ENCODE assay signal across 8 mouse cellular contexts in genomic region chr12:112717140-112717539, GRCm38 (mm10). TPM values are rescaled to one million over a fixed set of nuclear protein-coding genes. Genes with fewer than 3 reads are reported as not detected.
DNase-seq lines count a peak whose midpoint lies in the region; ATAC-seq and TF ChIP-seq lines count a peak whose summit lies in the region.

No protein-coding gene starts in this region.

- H3K4me2 ChIP-seq in embryonic facial prominence, embryonic 11.5 days (ENCODE audit: low read depth, low read length), result no peak overlapping the region

- WGBS in cerebellum, adult 2 months, result 42% methylated on average over 7 of the region's 7 CpGs
- 29% methylated on average over 7 of the region's 7 CpGs for WGBS in embryonic facial prominence, embryonic 11.5 days

- no peaks in the 10 kb centered on the region for H3K27me3 ChIP-seq in cerebellum, adult 2 months (ENCODE audit: control insufficient read depth, insufficient read depth, low read length)
- peaks cover 6% of the 10 kb centered on the region for H3K27me3 ChIP-seq in embryonic facial prominence, embryonic 11.5 days (ENCODE audit: control insufficient read depth, insufficient read depth, low read length)

- TF ChIP-seq CTCF in cerebellum, adult 2 months (IDR thresholded peaks at IDR 0.05; ENCODE audit: borderline replicate concordance, insufficient read depth, low read depth, low read length), result peak; percentile 61

- H3K36me3 ChIP-seq in embryonic facial prominence, embryonic 11.5 days (replicated peaks; ENCODE audit: control insufficient read depth, insufficient read depth, low read depth, low read length), result no peaks in the 10 kb centered on the region

- TF ChIP-seq POLR2A in cerebellum, adult 2 months (IDR thresholded peaks at IDR 0.05; ENCODE audit: borderline replicate concordance, insufficient read depth, low read length), result no peak

- no peak for ATAC-seq in embryonic facial prominence, embryonic 11.5 days (replicated peaks; ENCODE audit: insufficient number of reproducible peaks, low FRiP score, low TSS enrichment, low read depth)

- H3K9ac ChIP-seq in embryonic facial prominence, embryonic 11.5 days (replicated peaks; ENCODE audit: low read length), result no peak overlapping the region

- no peaks in the 10 kb centered on the region for H3K9me3 ChIP-seq in embryonic facial prominence, embryonic 11.5 days (replicated peaks; ENCODE audit: control insufficient read depth, low read length)

- H3K4me1 ChIP-seq in cerebellum, adult 2 months (ENCODE audit: control insufficient read depth, insufficient read depth, low read length), result peaks cover 10% of the 10 kb centered on the region
- H3K4me1 ChIP-seq in embryonic facial prominence, embryonic 11.5 days (ENCODE audit: control insufficient read depth, insufficient read depth, low read length), result peaks cover 4% of the 10 kb centered on the region; the same call in 1 of the 2 replicates

- no peak for DNase-seq in cerebellum, adult 2 months
- no peak for DNase-seq in cerebellum, postnatal 36 days
- peak; percentile 68 to 69 for DNase-seq in layer of hippocampus, postnatal 10 days (ENCODE audit: low spot score in 2 of 2)
- DNase-seq in layer of hippocampus, adult 11-12 months (ENCODE audit: low spot score), result no peak
- peak; percentile 82 for DNase-seq in MEL-GATA-1-ER (ENCODE audit: extremely low read depth, low read depth)
- peak; percentile 71 for DNase-seq in embryonic facial prominence, embryonic 11.5 days (ENCODE audit: low spot score)
- peak; percentile 63 for DNase-seq in lung, postnatal 14 days
- peak; percentile 64 to 67 for DNase-seq in thymus, postnatal 36 days

- H3K4me3 ChIP-seq in cerebellum, adult 2 months (replicated peaks; ENCODE audit: insufficient read depth, low read depth, low read length), result no peak overlapping the region
- H3K4me3 ChIP-seq in embryonic facial prominence, embryonic 11.5 days (ENCODE audit: low read depth, low read length), result no peak overlapping the region

- H3K27ac ChIP-seq in cerebellum, adult 2 months (ENCODE audit: insufficient read depth, low read length), result no peak overlapping the region
- no peak overlapping the region for H3K27ac ChIP-seq in embryonic facial prominence, embryonic 11.5 days (replicated peaks; ENCODE audit: low read depth, low read length)

RNA-seq across cellular contexts. Expression of gene Cep170b, which starts 3.1 kb away (rescaled TPM):
- 102 and 107 TPM in 2 replicates for polyA plus RNA-seq in cerebellum, adult 2 months (2012; rRNA removed)
- 100 to 1,000 TPM; 180 to 199 TPM for total RNA-seq in layer of hippocampus, postnatal 10 days (2021)
- polyA plus RNA-seq in embryonic facial prominence, embryonic 11.5 days (2014; fragmentation: Nextera tagmentation; extraction: Ambion mirVana), result 5.3 and 8.0 TPM in 2 replicates

RNA-seq across cellular contexts. Expression of gene Zbtb42, which starts 38.5 kb away (rescaled TPM):
- polyA plus RNA-seq in cerebellum, adult 2 months (2012; rRNA removed), result 1.5 and 1.8 TPM in 2 replicates
- total RNA-seq in layer of hippocampus, postnatal 10 days (2021), result under 1 TPM; 0.33 to 0.80 TPM
- polyA plus RNA-seq in embryonic facial prominence, embryonic 11.5 days (2014; fragmentation: Nextera tagmentation; extraction: Ambion mirVana), result 2.3 and 2.6 TPM in 2 replicates

RNA-seq across cellular contexts. Expression of gene Akt1, which starts 42.5 kb away (rescaled TPM):
- polyA plus RNA-seq in cerebellum, adult 2 months (2012; rRNA removed), result 163 and 177 TPM in 2 replicates
- total RNA-seq in layer of hippocampus, postnatal 10 days (2021), result 100 to 1,000 TPM; 182 to 185 TPM
- 68.3 and 99.2 TPM in 2 replicates for polyA plus RNA-seq in embryonic facial prominence, embryonic 11.5 days (2014; fragmentation: Nextera tagmentation; extraction: Ambion mirVana)

RNA-seq across cellular contexts. Expression of gene Pld4, which starts 43.3 kb away (rescaled TPM):
- polyA plus RNA-seq in cerebellum, adult 2 months (2012; rRNA removed), result 6.7 and 7.8 TPM in 2 replicates
- 10 to 100 TPM in 1 of 2 experiments, 1 to 10 TPM in 1; 9.2 to 11.7 TPM for total RNA-seq in layer of hippocampus, postnatal 10 days (2021)
- polyA plus RNA-seq in embryonic facial prominence, embryonic 11.5 days (2014; fragmentation: Nextera tagmentation; extraction: Ambion mirVana), result 3.4 and 6.5 TPM in 2 replicates

Comparison
In these comparisons a context has a peak if more than half of its experiments do, and no peak if none do; other contexts are left out.
1. DNase-seq: peak in layer of hippocampus, postnatal 10 days (2 of 2), MEL-GATA-1-ER (single experiment), embryonic facial prominence, embryonic 11.5 days (single experiment), lung, postnatal 14 days (single experiment) and thymus, postnatal 36 days (2 of 2); none in cerebellum, adult 2 months (0 of 2), cerebellum, postnatal 36 days (0 of 2) and layer of hippocampus, adult 11-12 months (single experiment).
2. RNA of gene Cep170b, which starts 3.1 kb away (polyA plus RNA-seq): 102 to 107 TPM in cerebellum, adult 2 months; 5.3 to 8.0 TPM in embryonic facial prominence, embryonic 11.5 days; every median in the first group is over 10 times any median in the second.